Mouse (Mus musculus) heart, embryonic 15.5 days (tissue): Measurements from ENCODE around the gene Ndufv1. TPM values are rescaled to one million over a fixed set of nuclear protein-coding genes. Genes with fewer than 3 reads are reported as not detected.
A peak's percentile ranks its signal among the peaks of the same experiment; 100 is the strongest.

Source experiments
- ATAC-seq: fragments of 200-750 bp; cut with Nextera tagmentation; replicated peaks from 2 replicates; pipeline ENCODE4 v1.8.0; 2017; ENCODE audit warnings: low read depth, moderate TSS enrichment; ENCODE audit not compliant: insufficient number of reproducible peaks, insufficient read depth, low FRiP score
- H3K27ac ChIP-seq: fragments of 300-500 bp; sonication (generic); 2 replicates; pipeline ENCODE4 v1.5.1; 2015; ENCODE audit warnings: mild to moderate bottlenecking, inconsistent platforms
- H3K27me3 ChIP-seq: fragments of 300-500 bp; sonication (generic); 2 replicates; pipeline ENCODE4 v1.6.1; 2015; ENCODE audit warnings: inconsistent platforms
- H3K36me3 ChIP-seq: fragments of 300-500 bp; sonication (generic); 2 replicates; pipeline ENCODE4 v1.6.1; 2015; ENCODE audit warnings: mild to moderate bottlenecking, inconsistent platforms
- H3K4me1 ChIP-seq: fragments of 300-500 bp; sonication (generic); replicated peaks from 2 replicates; pipeline ENCODE4 v1.6.1; 2015; ENCODE audit warnings: inconsistent platforms
- H3K4me2 ChIP-seq: fragments of 300-500 bp; sonication (generic); 2 replicates; pipeline ENCODE4 v1.6.1; 2015; ENCODE audit warnings: inconsistent platforms, mild to moderate bottlenecking, moderate library complexity
- H3K4me3 ChIP-seq: fragments of 300-500 bp; sonication (generic); 2 replicates; pipeline ENCODE4 v1.5.1; 2015; ENCODE audit warnings: mild to moderate bottlenecking, inconsistent platforms
- H3K9ac ChIP-seq: fragments of 300-500 bp; sonication (generic); 2 replicates; pipeline ENCODE4 v1.6.1; 2015; ENCODE audit warnings: mild to moderate bottlenecking, inconsistent platforms
- H3K9me3 ChIP-seq: fragments of 300-500 bp; sonication (generic); replicated peaks from 2 replicates; pipeline ENCODE4 v1.6.1; 2016; ENCODE audit warnings: inconsistent platforms
- WGBS: fragments of 180-500 bp; shearing (Covaris S2); methylation state at CpG from one replicate; pipeline ENCODE4 v1.1.7; 2015; ENCODE audit warnings: mixed read lengths; 5-methylcytosine and 5-hydroxymethylcytosine counted together
- polyA plus RNA-seq: library from polyadenylated mRNA; unstranded; fragments of >200 nt; fragmentation: Nextera tagmentation; extraction: Ambion mirVana; gene quantifications from 2 replicates; pipeline ENCODE4 v1.2.1, GENCODE M21; 2015

The Ndufv1 gene
- polyA plus RNA-seq, 1 experiment from 2014 or later = 534 TPM

DNA sequence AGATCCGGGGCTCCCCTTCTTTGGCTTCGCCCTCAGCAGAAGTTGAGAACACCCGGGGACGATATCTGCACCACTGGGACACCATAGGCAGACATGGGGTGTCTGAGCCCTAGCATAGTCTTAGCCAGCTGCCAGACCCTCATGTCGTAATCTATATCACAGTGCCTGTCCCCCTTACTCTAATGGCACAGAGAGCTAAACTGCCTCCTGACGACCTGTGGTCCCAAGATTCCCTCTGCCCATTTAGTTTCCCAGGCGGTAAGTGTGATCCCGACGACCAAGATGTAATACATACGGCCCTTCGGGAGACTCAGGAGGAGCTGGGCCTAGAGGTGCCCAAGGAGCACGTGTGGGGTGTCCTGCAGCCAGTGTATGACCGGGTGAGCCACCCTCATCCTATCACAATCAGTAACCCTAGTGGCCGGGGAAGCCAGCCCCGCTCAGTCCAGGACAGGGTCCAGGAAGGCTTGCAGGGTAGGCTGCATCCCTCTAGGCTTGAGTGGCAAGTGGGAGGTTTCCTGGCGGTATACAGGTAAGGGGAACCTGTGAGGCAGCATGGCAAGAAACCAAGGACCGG, 11.6 kb downstream of the Ndufv1 start:
- peak overlapping the region; percentile 93 for H3K9ac ChIP-seq
- 18% methylated on average over 17 of the region's 17 CpGs for WGBS
- H3K9me3 ChIP-seq = no peaks in the 10 kb centered on the region
- peak overlapping the region; percentile 95 for H3K4me2 ChIP-seq
- H3K36me3 ChIP-seq = peaks cover 4% of the 10 kb centered on the region
- peak overlapping the region; percentile 99 for H3K27ac ChIP-seq
- peak overlapping the region; percentile 87 for H3K4me3 ChIP-seq
- peaks cover 51% of the 10 kb centered on the region for H3K4me1 ChIP-seq
- no peak for ATAC-seq
- H3K27me3 ChIP-seq = no peaks in the 10 kb centered on the region

DNA sequence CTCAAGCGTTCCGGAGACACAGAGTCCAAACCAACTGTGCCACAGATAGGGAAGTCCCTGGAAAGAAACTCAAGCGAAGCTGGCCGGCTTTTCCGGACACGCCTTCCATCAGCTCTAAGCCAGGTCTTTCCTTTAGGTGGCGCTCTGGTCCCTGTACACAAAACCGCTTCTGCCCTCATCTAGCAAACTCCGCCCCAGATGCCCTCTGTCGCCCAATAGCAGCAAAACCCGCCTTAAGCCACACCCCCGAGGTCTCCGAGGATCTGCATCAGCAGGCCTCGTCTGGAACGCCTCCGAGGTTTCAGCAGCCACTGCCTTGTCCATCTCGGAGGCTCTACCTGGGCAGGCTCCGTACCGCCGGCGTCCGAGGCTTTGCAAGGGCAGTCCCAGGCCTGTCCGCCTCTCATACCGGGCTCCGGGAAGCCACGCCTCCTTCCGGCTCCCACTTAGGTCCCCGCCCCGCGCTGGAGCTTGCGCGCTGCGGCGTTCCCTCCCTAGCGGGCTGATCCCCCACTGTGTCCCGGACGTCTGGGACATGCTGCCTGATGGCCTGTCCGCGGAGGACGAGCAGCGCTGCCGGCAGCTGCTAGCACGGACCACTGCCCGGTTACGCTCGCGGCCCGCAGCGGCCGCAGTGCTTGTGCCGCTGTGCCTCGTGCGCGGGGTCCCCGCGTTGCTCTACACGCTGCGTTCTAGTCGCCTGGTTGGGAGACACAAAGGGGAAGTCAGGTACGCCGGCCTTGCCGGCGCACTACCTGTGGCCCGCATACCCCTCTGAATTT, 12.3 kb downstream of the Ndufv1 start, which contains the start of the genes Nudt8 and Gm49405:
Nudt8 (plus strand) TSS at position 462 of the 782 bp plus-strand sequence.
Gm49405 (plus strand) TSS at position 508 of the 782 bp plus-strand sequence.
- Histone ChIP-seq H3K9me3 (no peaks in the 10 kb centered on the region), H3K4me2 (peak within 1 kb of the TSS; percentile 95), H3K4me1 (peaks cover 48% of the 10 kb centered on the region), H3K9ac (peak within 1 kb of the TSS; percentile 93), H3K4me3 (peak within 1 kb of the TSS; percentile 87), H3K27ac (peak within 1 kb of the TSS; percentile 99), H3K27me3 (no peaks in the 10 kb centered on the region), H3K36me3 (no peaks in the 10 kb centered on the region)
- ATAC-seq = peak; percentile 85
- under 1% methylated on average over 64 of the region's 64 CpGs for WGBS

DNA sequence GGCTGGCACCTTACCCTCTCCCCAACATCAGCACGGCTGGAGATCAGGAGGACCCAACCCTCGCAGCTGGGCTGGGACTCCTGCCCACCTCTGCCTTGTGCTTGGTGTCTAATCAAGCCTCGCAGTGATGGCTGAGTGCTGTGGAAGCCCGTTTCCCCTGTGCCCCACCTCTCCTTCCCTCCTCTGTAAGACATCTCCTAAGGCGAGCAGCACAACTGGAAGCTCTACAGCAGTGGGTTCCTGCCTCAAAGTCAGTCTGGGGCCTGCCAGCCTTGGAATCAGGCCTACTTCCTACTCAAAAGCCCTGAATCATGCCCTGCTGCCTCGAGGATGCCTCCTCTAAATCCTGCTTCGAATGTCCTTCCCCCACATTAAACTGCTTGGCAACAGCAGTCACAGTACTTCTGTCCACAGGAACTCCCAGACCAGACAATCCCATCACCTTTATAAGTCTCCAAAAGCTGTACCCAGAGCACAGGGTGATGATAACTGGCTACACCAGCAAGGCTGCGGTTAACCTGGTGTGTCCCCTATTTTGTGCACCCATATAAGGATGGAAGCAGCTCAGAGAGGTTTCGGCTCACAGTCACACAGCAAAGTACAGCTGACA, 13.4 kb downstream of the Ndufv1 start:
- no peak for ATAC-seq
- Histone ChIP-seq H3K9me3 (no peaks in the 10 kb centered on the region), H3K27me3 (no peaks in the 10 kb centered on the region), H3K4me1 (peaks cover 37% of the 10 kb centered on the region), H3K9ac (peak overlapping the region; percentile 53), H3K36me3 (no peaks in the 10 kb centered on the region), H3K27ac (no peak overlapping the region), H3K4me3 (peak overlapping the region; percentile 87), H3K4me2 (peak overlapping the region; percentile 95)
- 78% methylated on average over 9 of the region's 9 CpGs for WGBS

DNA sequence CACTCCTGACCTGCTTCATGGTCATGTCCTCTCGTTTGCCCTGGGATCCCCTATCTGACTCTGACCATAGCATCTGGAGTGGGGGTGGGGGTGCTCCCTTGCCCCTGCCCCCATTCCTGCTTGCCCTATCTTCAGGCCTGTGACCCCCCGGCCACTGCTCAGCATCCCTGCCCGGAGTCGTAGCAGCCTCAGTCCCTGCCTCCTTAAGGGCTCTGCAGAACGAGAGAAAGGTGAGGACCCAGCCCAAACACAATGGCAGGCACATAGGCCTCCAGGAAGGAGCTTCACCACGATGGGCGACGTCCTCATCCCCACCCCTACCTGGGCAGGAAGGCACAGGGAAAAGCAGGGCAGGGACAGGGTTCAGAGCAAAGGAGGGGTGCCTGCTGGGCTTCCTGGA, 14.3 kb downstream of the Ndufv1 start:
- Histone ChIP-seq H3K27ac (no peak overlapping the region), H3K36me3 (no peaks in the 10 kb centered on the region), H3K4me2 (no peak overlapping the region), H3K4me1 (peaks cover 28% of the 10 kb centered on the region), H3K27me3 (peaks cover 2% of the 10 kb centered on the region; the same call in 1 of the 2 replicates), H3K4me3 (no peak overlapping the region), H3K9ac (no peak overlapping the region), H3K9me3 (no peaks in the 10 kb centered on the region)
- no peak for ATAC-seq
- WGBS = 73% methylated on average over 8 of the region's 8 CpGs

DNA sequence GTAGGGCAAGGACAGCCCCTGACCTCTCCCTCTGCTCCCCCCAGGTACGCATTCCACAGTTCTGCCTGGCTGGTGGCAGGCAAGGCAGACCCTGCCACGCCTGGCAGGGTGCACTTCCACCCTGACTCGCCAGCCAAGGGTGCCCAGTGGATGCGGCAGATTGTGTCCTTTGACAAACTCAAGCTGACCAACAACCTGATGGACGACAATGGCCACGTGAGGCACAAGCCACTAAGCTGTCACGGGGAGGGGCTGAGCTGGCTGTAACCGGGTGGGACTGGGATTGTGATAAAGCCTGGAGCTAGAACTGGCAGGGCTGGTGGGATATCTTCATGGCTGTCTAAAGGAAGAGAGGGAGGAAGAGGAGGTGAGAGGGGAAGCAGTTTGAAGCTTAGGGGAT, 15.4 kb downstream of the Ndufv1 start:
- H3K4me1 ChIP-seq = peaks cover 21% of the 10 kb centered on the region
- WGBS = 52% methylated on average over 8 of the region's 8 CpGs
- no peak overlapping the region for H3K27ac ChIP-seq
- H3K4me2 ChIP-seq = no peak overlapping the region
- H3K9ac ChIP-seq = no peak overlapping the region
- H3K27me3 ChIP-seq = peaks cover 8% of the 10 kb centered on the region; the same call in 1 of the 2 replicates
- no peak overlapping the region for H3K4me3 ChIP-seq
- H3K9me3 ChIP-seq = no peaks in the 10 kb centered on the region
- no peaks in the 10 kb centered on the region for H3K36me3 ChIP-seq
- no peak for ATAC-seq

DNA sequence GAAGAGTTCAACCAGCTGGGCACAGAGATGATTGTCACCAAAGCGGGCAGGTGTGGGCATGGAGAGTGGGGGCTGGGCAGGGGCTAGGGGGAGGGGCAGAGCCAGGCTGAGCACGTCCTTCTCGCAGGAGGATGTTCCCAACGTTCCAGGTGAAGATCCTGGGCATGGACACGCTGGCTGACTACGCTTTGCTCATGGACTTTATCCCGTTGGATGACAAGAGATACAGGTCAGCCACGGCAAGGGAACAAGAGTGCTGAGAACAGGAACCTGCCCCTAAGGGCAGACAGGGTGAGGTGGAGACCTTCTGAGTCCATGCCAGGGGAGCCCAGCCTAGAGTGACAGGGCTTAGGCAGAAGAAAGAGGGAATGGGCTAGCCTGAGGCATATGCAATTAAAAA, 15.9 kb downstream of the Ndufv1 start:
- Histone ChIP-seq H3K27ac (no peak overlapping the region), H3K4me3 (no peak overlapping the region), H3K9me3 (no peaks in the 10 kb centered on the region), H3K4me2 (no peak overlapping the region), H3K4me1 (peaks cover 16% of the 10 kb centered on the region), H3K27me3 (peaks cover 10% of the 10 kb centered on the region; the same call in 1 of the 2 replicates), H3K36me3 (no peaks in the 10 kb centered on the region), H3K9ac (no peak overlapping the region)
- no peak for ATAC-seq
- 75% methylated on average over 8 of the region's 8 CpGs for WGBS

DNA sequence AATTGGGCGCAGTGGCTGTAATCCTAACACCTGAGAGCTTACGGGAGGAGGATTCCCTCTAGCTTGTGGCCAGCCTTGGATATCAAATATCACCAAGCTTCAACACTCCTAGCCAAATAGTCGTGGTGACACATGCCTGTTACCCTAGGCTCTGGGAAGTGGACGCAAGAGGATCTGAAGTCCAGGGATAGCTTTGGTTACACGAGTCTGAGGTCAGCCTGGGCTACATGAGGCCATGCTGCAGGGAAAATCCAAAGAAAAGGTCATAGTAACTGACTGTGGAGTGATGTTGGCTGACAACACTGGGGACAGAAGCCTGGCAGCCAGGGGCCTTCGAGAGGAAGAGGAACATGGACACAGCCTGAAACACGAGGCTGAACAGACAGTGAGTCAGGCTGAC, 16.5 kb downstream of the Ndufv1 start:
- Histone ChIP-seq H3K27me3 (peaks cover 10% of the 10 kb centered on the region; the same call in 1 of the 2 replicates), H3K9me3 (no peaks in the 10 kb centered on the region), H3K36me3 (no peaks in the 10 kb centered on the region), H3K4me3 (no peak overlapping the region), H3K4me1 (peaks cover 10% of the 10 kb centered on the region), H3K9ac (no peak overlapping the region), H3K27ac (no peak overlapping the region), H3K4me2 (no peak overlapping the region)
- WGBS = 66% methylated on average over 7 of the region's 7 CpGs
- no peak for ATAC-seq

DNA sequence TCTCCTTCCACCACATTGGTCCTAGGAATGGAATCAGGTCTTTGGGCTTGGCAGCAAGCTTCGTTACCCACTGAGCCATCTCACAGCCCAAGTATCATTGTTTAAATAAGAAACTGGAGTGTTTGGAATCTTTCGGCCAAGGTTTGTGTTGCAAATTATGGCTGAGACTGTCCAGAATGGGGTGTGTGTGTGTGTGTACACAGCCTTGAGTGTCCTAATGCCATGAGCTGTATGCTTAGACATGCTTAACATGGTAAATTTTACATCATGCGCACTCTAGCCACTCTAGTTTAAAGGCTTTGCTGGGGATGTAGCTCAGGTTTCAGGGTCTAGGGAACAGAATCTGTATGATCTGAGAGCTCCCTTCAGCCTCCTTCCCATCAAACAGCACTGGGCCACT, 17.1 kb downstream of the Ndufv1 start:
- Histone ChIP-seq H3K27me3 (peaks cover 10% of the 10 kb centered on the region; the same call in 1 of the 2 replicates), H3K4me1 (peaks cover 7% of the 10 kb centered on the region), H3K9ac (no peak overlapping the region), H3K27ac (no peak overlapping the region), H3K9me3 (no peaks in the 10 kb centered on the region), H3K4me2 (no peak overlapping the region), H3K36me3 (no peaks in the 10 kb centered on the region), H3K4me3 (no peak overlapping the region)
- no peak for ATAC-seq
- 88% methylated on average over 3 of the region's 3 CpGs for WGBS

DNA sequence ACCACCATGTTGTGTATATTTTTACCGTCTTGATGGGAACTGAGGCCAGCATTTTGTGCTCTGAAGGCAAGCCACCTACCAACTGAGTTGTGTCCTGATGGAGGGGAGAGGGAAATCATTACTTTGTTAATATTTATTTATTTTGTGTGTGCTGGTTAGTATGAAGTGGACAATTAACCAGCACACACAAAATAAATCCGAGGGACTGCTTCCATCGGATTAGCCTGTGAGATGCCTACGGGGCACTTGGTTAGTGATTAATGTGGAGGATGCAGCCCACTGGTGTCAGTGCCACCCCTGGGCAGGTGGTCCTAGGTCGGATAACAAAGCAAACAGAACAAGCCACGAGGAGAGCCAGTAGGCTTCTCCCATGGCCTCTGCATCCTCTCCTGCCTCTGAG, 17.7 kb downstream of the Ndufv1 start:
- ATAC-seq = no peak
- H3K36me3 ChIP-seq = no peaks in the 10 kb centered on the region
- peaks cover 7% of the 10 kb centered on the region for H3K4me1 ChIP-seq
- no peak overlapping the region for H3K27ac ChIP-seq
- 71% methylated on average over 6 of the region's 6 CpGs for WGBS
- no peak overlapping the region for H3K4me3 ChIP-seq
- no peaks in the 10 kb centered on the region for H3K9me3 ChIP-seq
- peaks cover 10% of the 10 kb centered on the region; the same call in 1 of the 2 replicates for H3K27me3 ChIP-seq
- no peak overlapping the region for H3K9ac ChIP-seq
- no peak overlapping the region for H3K4me2 ChIP-seq

DNA sequence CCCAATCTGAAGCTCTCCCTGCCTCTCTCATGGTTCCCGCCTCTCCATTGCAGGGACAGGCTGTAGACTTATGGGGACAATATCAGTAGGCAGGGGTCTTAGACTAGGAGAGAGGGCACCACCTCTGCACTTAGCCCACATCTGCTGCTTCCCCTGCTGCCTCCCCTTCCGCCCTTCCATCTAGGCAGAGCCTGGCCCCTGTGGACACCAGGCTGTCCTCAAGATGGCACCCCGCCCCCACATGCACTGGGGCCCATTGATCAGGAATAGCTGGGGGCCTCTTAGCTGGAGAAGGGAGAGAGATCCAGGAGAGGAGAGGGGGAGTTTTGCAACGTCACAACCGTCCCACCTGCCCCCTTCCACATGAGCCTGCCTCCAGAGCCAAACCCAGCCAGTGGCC, 20.2 kb downstream of the Ndufv1 start, which contains the start of gene Tbx10:
Tbx10 (plus strand) TSS at position 337 of the 400 bp plus-strand sequence.
- WGBS = 62% methylated on average over 5 of the region's 5 CpGs
- no peaks in the 10 kb centered on the region for H3K36me3 ChIP-seq
- peaks cover 10% of the 10 kb centered on the region; the same call in 1 of the 2 replicates for H3K27me3 ChIP-seq
- H3K9ac ChIP-seq = no peak within 1 kb of the TSS
- no peak within 1 kb of the TSS for H3K4me3 ChIP-seq
- no peaks in the 10 kb centered on the region for H3K9me3 ChIP-seq
- ATAC-seq = no peak
- H3K4me2 ChIP-seq = no peak within 1 kb of the TSS
- H3K27ac ChIP-seq = no peak within 1 kb of the TSS
- no peaks in the 10 kb centered on the region for H3K4me1 ChIP-seq

DNA sequence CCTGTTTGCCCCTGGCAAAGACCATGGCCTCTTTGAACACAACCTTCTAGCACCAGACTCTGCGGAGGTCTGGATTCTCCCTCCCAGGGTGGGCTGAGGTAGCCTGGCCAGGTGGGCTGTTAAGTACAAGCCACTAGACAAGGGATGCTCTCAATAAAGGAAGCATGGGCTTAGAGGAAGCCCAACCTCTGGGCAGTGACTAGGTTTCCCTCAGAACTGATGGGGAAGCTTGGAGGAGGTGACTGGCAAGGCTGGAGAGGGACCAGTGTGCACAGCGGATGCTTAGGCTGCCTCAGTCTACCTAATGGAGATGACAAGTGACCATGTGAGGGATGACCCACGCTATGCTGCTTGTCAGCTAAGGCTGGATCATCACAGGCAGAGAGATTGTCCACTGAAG, 20.6 kb downstream of the Ndufv1 start:
- Histone ChIP-seq H3K4me2 (no peak overlapping the region), H3K9me3 (no peaks in the 10 kb centered on the region), H3K9ac (no peak overlapping the region), H3K27ac (no peak overlapping the region), H3K4me1 (peaks cover 2% of the 10 kb centered on the region), H3K27me3 (peaks cover 10% of the 10 kb centered on the region; the same call in 1 of the 2 replicates), H3K36me3 (no peaks in the 10 kb centered on the region), H3K4me3 (no peak overlapping the region)
- no peak for ATAC-seq
- WGBS = 80% methylated on average over 3 of the region's 3 CpGs
